Mouse (Mus musculus) brain, embryonic 14.5 days (tissue): ENCODE results near the gene Ric1.

Source experiments
- CTCF ChIP-seq: fragments of 200-500 bp; IDR thresholded peaks from 2 replicates; pipeline ENCODE4 v1.5.1; 2012; ENCODE audit warnings: inconsistent platforms, mild to moderate bottlenecking, moderate library complexity, borderline replicate concordance; ENCODE audit not compliant: insufficient read depth, insufficient read length; ENCODE audit errors: extremely low read depth
- POLR2A ChIP-seq: fragments of 200-500 bp; IDR thresholded peaks from 2 replicates; pipeline ENCODE4 v1.6.1; 2012; ENCODE audit warnings: mild to moderate bottlenecking, inconsistent platforms, borderline replicate concordance; ENCODE audit not compliant: poor library complexity, insufficient read depth, insufficient read length, severe bottlenecking; ENCODE audit errors: extremely low read depth

DNA sequence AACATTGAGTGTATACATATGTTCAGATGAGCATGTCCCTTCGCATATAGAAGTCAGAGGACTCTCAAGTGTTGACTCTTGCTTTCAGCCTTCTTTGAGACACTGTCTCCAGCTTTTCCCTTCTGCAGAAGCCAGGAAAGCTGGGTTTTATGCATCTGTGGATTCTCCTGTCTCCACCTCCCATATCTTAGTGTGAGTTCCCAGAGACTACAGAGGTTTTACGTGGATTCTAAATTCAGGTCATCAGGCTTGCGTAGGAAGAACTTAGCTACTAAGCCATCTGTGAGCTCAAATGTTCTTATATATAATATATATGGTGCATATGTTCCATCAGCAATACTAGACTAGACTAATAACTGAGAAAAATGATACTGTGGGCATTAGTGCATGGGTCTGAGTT is 74.2 kb downstream of the Ric1 start:
- TF ChIP-seq CTCF (no peak), POLR2A (no peak)
